ENCODE assay signal across 8 mouse cellular contexts in genomic region chr17:34203444-34203843, GRCm38 (mm10). TPM values are rescaled to one million over a fixed set of nuclear protein-coding genes. Genes with fewer than 3 reads are reported as not detected.
A peak's percentile ranks its signal among the peaks of the same experiment; 100 is the strongest.
DNase-seq lines count a peak whose midpoint lies in the region; ATAC-seq and TF ChIP-seq lines count a peak whose summit lies in the region.

Tap2 (plus strand) TSS chr17:34203527.

- H3K4me2 ChIP-seq in kidney, embryonic 16.5 days (replicated peaks; ENCODE audit: low read depth, low read length): peak within 1 kb of the TSS; percentile 96
- peak within 1 kb of the TSS; percentile 92 for H3K4me2 ChIP-seq in forebrain, embryonic 12.5 days
- peak within 1 kb of the TSS; percentile 86 for H3K4me2 ChIP-seq in hindbrain, embryonic 16.5 days (ENCODE audit: low read length)
- peak within 1 kb of the TSS; percentile 72 for H3K4me2 ChIP-seq in midbrain, embryonic 16.5 days (ENCODE audit: low read length)

- H3K36me3 ChIP-seq in kidney, embryonic 16.5 days (ENCODE audit: insufficient read depth, low read length): no peaks in the 10 kb centered on the region
- H3K36me3 ChIP-seq in ES-E14 (ENCODE audit: control insufficient read depth, insufficient read depth, low read length, poor library complexity, severe bottlenecking): no peaks in the 10 kb centered on the region
- H3K36me3 ChIP-seq in forebrain, embryonic 12.5 days (replicated peaks): no peaks in the 10 kb centered on the region
- no peaks in the 10 kb centered on the region for H3K36me3 ChIP-seq in hindbrain, embryonic 16.5 days (ENCODE audit: control insufficient read depth, insufficient read depth, low read length)
- H3K36me3 ChIP-seq in midbrain, embryonic 16.5 days (ENCODE audit: control insufficient read depth, insufficient read depth, low read length): no peaks in the 10 kb centered on the region

- no peak within 1 kb of the TSS for H3K27ac ChIP-seq in kidney, embryonic 16.5 days (ENCODE audit: low read length)
- H3K27ac ChIP-seq in ES-E14 (ENCODE audit: insufficient read depth, low read depth, low read length, poor library complexity, severe bottlenecking): no peak within 1 kb of the TSS
- no peak within 1 kb of the TSS for H3K27ac ChIP-seq in forebrain, embryonic 12.5 days
- H3K27ac ChIP-seq in hindbrain, embryonic 16.5 days (ENCODE audit: low read depth, low read length): no peak within 1 kb of the TSS
- H3K27ac ChIP-seq in midbrain, embryonic 16.5 days (ENCODE audit: low read length): no peak within 1 kb of the TSS

- peak within 1 kb of the TSS; percentile 85 for H3K4me3 ChIP-seq in kidney, embryonic 16.5 days (ENCODE audit: low read length)
- peak within 1 kb of the TSS; percentile 49 to 59 for H3K4me3 ChIP-seq in ES-E14 (ENCODE audit: insufficient read depth in 1 of 2, low read depth in 1 of 2, low read length in 2 of 2, poor library complexity in 1 of 2, severe bottlenecking in 1 of 2)
- peak within 1 kb of the TSS; percentile 64 for H3K4me3 ChIP-seq in forebrain, embryonic 12.5 days (replicated peaks)
- peak within 1 kb of the TSS; percentile 63 for H3K4me3 ChIP-seq in hindbrain, embryonic 16.5 days (ENCODE audit: low read length)
- peak within 1 kb of the TSS; percentile 47 for H3K4me3 ChIP-seq in midbrain, embryonic 16.5 days (ENCODE audit: low read depth, low read length)

- in situ Hi-C loops in ES-E14 (cut with MboI; ENCODE audit: low sequenced_read_pairs in 2 of 2, unreplicated experiment in 2 of 2): no loop called here

- peaks cover 20% of the 10 kb centered on the region for H3K27me3 ChIP-seq in kidney, embryonic 16.5 days (ENCODE audit: insufficient read depth, low read length)
- H3K27me3 ChIP-seq in forebrain, embryonic 12.5 days: peaks cover 80% of the 10 kb centered on the region
- H3K27me3 ChIP-seq in hindbrain, embryonic 16.5 days (replicated peaks; ENCODE audit: control insufficient read depth, insufficient read depth, low read length): peaks cover 37% of the 10 kb centered on the region
- peaks cover 28% of the 10 kb centered on the region for H3K27me3 ChIP-seq in midbrain, embryonic 16.5 days (ENCODE audit: control insufficient read depth, insufficient read depth, low read depth, low read length)

- no peak for DNase-seq in kidney, postnatal 4 days
- no peak for DNase-seq in ES-E14 (ENCODE audit: low read depth, low spot score)
- no peak for DNase-seq in spleen, adult 12 weeks (ENCODE audit: low spot score)
- DNase-seq in cerebellum, adult 11 months: no peak

- H3K9ac ChIP-seq in kidney, embryonic 16.5 days (replicated peaks; ENCODE audit: low read length): peak within 1 kb of the TSS; percentile 76
- H3K9ac ChIP-seq in ES-E14 (ENCODE audit: insufficient read depth, low read depth, low read length, poor library complexity, severe bottlenecking): peak within 1 kb of the TSS; percentile 68; the same call in 1 of the 2 replicates
- peak within 1 kb of the TSS; percentile 62 for H3K9ac ChIP-seq in forebrain, embryonic 12.5 days
- H3K9ac ChIP-seq in hindbrain, embryonic 16.5 days (ENCODE audit: low read depth, low read length): peak within 1 kb of the TSS; percentile 70
- H3K9ac ChIP-seq in midbrain, embryonic 16.5 days (ENCODE audit: low read depth, low read length): peak within 1 kb of the TSS; percentile 59

- H3K9me3 ChIP-seq in kidney, embryonic 16.5 days (ENCODE audit: low read length): no peaks in the 10 kb centered on the region
- H3K9me3 ChIP-seq in ES-E14 (ENCODE audit: control insufficient read depth, insufficient read depth, low read depth, low read length): no peaks in the 10 kb centered on the region
- H3K9me3 ChIP-seq in forebrain, embryonic 12.5 days: no peaks in the 10 kb centered on the region
- H3K9me3 ChIP-seq in hindbrain, embryonic 16.5 days (ENCODE audit: control insufficient read depth, low read length): no peaks in the 10 kb centered on the region
- no peaks in the 10 kb centered on the region for H3K9me3 ChIP-seq in midbrain, embryonic 16.5 days (replicated peaks; ENCODE audit: control insufficient read depth, low read length, poor library complexity, severe bottlenecking)

- H3K4me1 ChIP-seq in kidney, embryonic 16.5 days (ENCODE audit: insufficient read depth, low read length): peaks cover 11% of the 10 kb centered on the region; the same call in 1 of the 2 replicates
- H3K4me1 ChIP-seq in ES-E14 (ENCODE audit: control insufficient read depth in 2 of 2, insufficient read depth in 2 of 2, low read length in 2 of 2, poor library complexity in 1 of 2): peaks cover 0 to 11% of the 10 kb centered on the region in 2 experiments; a peak in 1 of 4 replicates
- H3K4me1 ChIP-seq in forebrain, embryonic 12.5 days: peaks cover 5% of the 10 kb centered on the region; the same call in 1 of the 2 replicates
- peaks cover 5% of the 10 kb centered on the region for H3K4me1 ChIP-seq in hindbrain, embryonic 16.5 days (ENCODE audit: control insufficient read depth, insufficient read depth, low read depth, low read length)
- peaks cover 4% of the 10 kb centered on the region for H3K4me1 ChIP-seq in midbrain, embryonic 16.5 days (ENCODE audit: control insufficient read depth, insufficient read depth, low read length)

- 70% methylated on average over 5 of the region's 5 CpGs for WGBS in kidney, embryonic 16.5 days
- WGBS in forebrain, embryonic 12.5 days: 57% methylated on average over 5 of the region's 5 CpGs
- WGBS in hindbrain, embryonic 16.5 days: 58% methylated on average over 5 of the region's 5 CpGs
- 62% methylated on average over 5 of the region's 5 CpGs for WGBS in midbrain, embryonic 16.5 days

- no peak for ATAC-seq in kidney, embryonic 16.5 days (ENCODE audit: low FRiP score, low TSS enrichment)
- no peak for ATAC-seq in forebrain, embryonic 12.5 days (ENCODE audit: low FRiP score)
- no peak for ATAC-seq in hindbrain, embryonic 16.5 days
- ATAC-seq in midbrain, embryonic 16.5 days: no peak

TF ChIP-seq in ES-E14, 5 proteins besides CTCF, POLR2A, EP300 and RAD21:
- TF ChIP-seq HCFC1 (IDR thresholded peaks at IDR 0.05; ENCODE audit: borderline replicate concordance, insufficient read depth, low read length): no peak
- no peak for TF ChIP-seq MAFK (IDR thresholded peaks at IDR 0.05; ENCODE audit: insufficient read depth, low read depth, low read length)
- no peak for TF ChIP-seq ZNF384 (IDR thresholded peaks at IDR 0.05; ENCODE audit: low read depth, low read length)
- TF ChIP-seq ZC3H11A (IDR thresholded peaks at IDR 0.05; ENCODE audit: borderline replicate concordance, low read depth, low read length): no peak
- no peak for TF ChIP-seq CHD2 (IDR thresholded peaks at IDR 0.05; ENCODE audit: low read depth, low read length)

RNA-seq across cellular contexts. Expression of gene Tap2, which starts in this region (rescaled TPM):
- polyA plus RNA-seq in kidney, embryonic 16.5 days (2015; fragmentation: Nextera tagmentation; extraction: Ambion mirVana): 5.2 and 5.8 TPM in 2 replicates
- 4.0 and 5.1 TPM in 2 replicates for total RNA-seq in ES-E14 (2012; rRNA removed)
- 0.47 and 1.1 TPM in 2 replicates for polyA plus RNA-seq in forebrain, embryonic 12.5 days (2016; fragmentation: Nextera tagmentation; extraction: Ambion mirVana)
- polyA plus RNA-seq in hindbrain, embryonic 16.5 days (2015; fragmentation: Nextera tagmentation; extraction: Ambion mirVana): 2.9 and 3.2 TPM in 2 replicates
- 1.5 and 2.3 TPM in 2 replicates for polyA plus RNA-seq in midbrain, embryonic 16.5 days (2015; fragmentation: Nextera tagmentation; extraction: Ambion mirVana)
